Mouse (Mus musculus): ENCODE measurements around the gene H2-DMb2.
A peak's percentile ranks its signal among the peaks of the same experiment; 100 is the strongest.

H2-DMb2 gene

GRCm38 (mm10) chr17:34143033-34143432 is at the start of gene H2-DMb2:
Gene H2-DMb2, plus strand, starts transcription at chr17:34143307.
- peak; percentile 78 for DNase-seq (ENCODE audit: low read depth)

DNA sequence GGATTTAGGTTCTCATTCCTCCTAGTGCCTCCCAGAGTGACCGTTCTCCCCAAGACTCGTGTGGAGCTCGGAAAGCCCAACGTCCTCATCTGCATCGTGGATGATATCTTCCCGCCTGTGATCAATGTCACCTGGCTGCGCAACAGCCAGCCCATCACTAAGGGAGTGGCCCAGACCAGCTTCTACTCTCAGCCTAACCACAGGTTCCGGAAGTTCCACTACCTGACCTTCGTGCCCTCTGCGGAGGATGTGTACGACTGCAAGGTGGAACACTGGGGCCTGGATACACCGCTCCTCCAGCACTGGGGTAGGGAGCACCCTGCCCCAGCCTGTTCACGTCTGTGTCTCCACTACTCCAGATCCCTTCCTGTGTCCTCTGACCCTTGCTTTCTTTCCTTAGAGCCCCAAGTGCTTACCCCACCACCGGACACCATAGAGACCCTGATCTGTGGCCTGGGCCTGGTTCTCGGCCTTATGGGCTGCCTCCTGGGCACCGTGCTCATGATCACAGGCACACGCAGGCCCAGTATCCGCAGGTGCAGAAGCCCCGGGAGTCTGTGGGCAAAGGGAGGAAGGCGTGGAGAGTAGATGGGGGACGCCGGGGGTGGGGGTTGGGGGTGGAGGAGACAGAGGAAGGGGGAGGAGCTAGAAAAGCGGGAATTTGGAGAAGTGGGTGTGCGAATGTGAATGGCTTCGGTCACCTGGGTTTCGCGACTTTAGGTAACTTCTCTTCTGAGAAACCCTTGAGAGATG is 48.6 kb upstream of the H2-DMb2 start:
- DNase-seq (ENCODE audit: low read depth) = peak; percentile 41

DNA sequence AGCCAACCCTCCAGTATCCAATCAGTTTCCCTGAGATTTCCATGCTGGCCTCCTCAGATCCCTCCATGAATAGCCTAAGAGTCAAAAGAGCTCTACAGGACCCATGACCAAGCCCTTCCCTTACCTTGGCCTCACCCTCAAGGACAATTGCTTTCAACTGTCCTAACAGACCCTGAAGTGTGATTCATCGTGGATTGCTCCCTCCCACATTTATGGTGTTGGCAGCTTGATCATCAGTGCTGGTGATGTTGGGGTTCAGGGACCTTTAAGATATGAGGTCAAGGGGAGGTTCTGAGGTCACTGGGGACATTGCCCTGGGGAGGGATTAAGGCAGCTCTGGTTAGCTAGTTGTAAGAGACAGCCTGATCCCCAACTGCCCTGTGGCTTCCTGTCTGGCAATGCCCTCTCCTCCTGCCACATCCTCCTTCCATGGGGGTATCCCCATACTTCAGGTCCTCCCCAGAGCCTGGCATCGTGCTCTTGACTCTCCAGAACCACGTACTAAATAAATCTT is 46.6 kb upstream of the H2-DMb2 start:
- DNase-seq (ENCODE audit: low read depth) = peak; percentile 29

DNA sequence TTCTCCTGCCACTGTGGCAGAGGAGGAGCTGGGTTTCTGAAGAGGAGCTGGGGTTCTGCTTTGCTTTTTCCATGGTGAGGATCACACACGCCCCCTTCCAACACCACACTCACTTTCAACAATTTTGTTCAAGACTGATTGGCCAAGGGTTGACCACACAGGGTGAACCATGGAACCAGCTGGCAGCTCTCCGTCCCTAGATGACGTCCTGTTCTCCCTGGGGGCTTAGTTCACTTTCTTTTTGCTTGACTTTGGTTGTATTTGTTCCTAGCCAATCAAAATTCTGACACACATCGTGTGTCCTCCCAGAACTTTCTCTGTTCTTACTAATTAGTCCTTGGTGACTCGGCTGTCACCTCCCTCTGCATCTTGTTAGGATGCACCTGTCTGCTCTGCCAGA is 45.8 kb upstream of the H2-DMb2 start:
- DNase-seq (ENCODE audit: low read depth) = no peak

DNA sequence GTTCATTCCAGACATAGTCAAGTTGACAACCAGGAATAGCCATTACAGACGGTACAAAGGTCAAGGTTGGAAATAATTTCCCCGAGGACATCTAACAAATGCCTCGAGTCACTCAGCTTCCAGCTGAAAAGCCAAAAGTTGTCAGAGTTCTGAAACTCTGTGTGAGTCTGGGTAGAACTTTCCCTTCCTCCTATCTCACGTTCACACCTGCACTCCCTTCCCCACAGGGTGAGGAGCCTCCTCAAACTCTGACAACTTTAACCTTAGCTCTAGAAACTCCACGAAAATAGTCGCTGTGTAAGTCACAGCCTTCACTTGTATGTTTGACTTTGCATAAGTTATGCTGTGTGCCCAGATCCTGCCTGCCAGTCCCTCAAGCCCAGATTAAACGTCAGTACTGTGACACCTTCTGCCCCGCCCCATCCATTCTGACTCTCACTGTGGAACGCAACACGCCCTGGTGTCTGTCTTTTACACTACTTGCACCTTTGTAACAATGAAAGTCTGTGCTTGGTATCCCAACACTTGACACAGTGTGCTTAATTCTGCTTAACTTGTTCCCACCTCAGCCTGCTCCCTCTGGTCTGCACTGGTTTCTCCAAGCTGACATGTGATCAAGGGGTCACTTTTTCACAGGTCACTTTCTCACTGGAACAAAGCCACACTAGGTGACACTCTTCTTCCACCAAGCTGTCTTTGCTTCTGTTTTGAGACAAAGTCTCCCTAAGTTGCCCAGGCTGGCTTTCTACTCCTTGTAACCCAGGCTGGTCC is 44.2 kb upstream of the H2-DMb2 start:
- no peak for DNase-seq (ENCODE audit: low read depth)

DNA sequence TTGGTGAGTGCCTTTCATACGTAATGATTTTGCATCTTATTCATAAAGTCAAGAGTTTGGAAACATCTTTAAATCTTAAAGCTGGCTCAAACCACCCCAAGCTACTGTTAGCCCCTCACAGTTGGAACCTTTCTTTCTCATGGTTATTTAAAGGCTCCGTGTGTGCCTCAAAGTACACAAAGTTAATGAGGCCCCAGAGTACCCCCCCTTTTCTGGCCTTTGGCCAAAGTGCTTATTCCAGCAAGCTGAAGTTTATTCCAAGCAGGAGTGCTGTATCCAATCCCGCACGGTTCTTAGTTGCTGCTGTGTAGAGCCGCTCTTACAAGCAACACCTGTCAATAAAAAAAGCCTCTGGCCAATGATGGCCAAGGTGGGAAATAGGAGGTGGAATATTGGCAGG is 43.6 kb upstream of the H2-DMb2 start:
- DNase-seq (ENCODE audit: low read depth) = no peak

- no peak for DNase-seq (ENCODE audit: low read depth)
These were observed 41.9 kb upstream of the H2-DMb2 start for GRCm38 (mm10) chr17:34101185-34101584.

DNA sequence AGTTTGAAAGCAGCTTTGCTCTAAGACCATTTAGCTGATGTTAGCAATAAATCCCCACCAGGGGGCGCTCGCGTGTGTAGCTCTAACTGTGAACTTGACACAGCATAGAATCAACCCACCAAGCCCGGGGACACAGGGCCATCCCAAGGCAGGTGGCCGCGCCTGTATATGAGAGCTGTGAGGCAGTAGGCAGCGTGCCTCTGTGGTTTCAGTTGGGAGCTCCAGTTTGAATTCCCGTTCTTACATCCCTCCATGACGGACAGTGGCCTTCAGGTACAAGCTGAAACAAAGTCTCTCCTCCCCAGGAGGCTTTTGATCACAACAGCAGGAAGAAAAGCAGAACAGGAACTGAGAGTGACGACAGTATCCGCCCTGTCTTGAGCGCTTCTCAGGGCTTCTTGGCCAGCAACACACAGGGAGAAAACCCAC is 41.5 kb upstream of the H2-DMb2 start:
- peak; percentile 98 for DNase-seq (ENCODE audit: low read depth)

DNA sequence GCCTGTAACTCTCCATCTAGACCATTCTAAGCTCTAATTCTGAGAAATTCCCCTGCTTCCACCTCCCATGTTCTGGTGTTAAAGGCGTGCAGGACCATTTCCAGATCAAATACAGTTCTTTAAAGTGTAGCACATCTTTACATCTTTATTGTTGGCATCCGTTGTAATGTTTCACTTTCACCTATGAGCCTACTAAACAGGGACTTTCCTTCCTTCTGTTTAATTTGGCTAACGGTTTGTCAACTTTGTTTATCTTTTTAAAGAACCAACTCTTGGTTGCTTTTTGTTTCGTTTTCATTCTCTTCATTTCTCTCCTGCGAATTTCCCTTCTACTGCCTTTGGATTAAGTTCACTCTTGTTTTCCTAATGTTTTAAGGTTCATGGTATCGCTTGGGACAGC is 40.3 kb upstream of the H2-DMb2 start:
- peak; percentile 82 for DNase-seq (ENCODE audit: low read depth)

GRCm38 (mm10) chr17:34104804-34105203 is 38.3 kb upstream of the H2-DMb2 start:
- peak; percentile 15 for DNase-seq (ENCODE audit: low read depth)

- DNase-seq (ENCODE audit: low read depth) = no peak
These were observed 36.6 kb upstream of the H2-DMb2 start for GRCm38 (mm10) chr17:34106555-34106954.

DNA sequence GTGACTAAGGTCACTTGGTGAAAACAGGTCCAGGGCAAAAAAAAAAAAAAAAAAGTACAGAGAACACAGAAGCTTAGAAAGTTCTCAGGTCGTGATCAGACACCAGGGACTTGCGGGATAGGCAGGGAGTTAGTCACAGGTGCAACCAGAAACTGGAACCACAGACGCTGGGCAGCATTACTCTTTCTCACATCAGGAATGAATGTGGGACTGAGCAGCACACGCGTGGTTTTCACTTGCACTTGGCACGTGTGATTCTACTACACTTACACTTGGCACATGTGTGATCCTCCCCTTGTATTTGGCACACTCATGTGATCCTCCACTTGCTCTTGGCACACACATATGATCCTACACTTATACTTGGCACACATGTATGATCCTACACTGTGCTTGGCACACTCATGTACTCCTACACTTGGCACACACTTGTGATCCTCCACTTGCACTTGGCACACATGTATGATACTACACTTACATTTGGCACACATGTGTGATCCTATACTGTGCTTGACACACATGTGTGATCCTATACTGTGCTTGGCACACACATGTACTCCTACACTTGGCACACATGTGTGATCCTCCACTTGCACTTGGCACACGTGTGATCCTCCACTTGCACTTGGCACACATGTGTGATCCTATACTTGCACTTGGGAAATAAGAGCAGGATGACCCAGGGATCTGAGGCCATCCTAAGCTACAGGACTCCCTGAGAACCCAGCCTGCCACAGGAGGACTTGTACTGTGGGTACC is 35.8 kb upstream of the H2-DMb2 start:
- peak; percentile 22 for DNase-seq (ENCODE audit: low read depth)

- DNase-seq (ENCODE audit: low read depth) = peak; percentile 12
These were observed 34.6 kb upstream of the H2-DMb2 start for GRCm38 (mm10) chr17:34108460-34108859.

DNA sequence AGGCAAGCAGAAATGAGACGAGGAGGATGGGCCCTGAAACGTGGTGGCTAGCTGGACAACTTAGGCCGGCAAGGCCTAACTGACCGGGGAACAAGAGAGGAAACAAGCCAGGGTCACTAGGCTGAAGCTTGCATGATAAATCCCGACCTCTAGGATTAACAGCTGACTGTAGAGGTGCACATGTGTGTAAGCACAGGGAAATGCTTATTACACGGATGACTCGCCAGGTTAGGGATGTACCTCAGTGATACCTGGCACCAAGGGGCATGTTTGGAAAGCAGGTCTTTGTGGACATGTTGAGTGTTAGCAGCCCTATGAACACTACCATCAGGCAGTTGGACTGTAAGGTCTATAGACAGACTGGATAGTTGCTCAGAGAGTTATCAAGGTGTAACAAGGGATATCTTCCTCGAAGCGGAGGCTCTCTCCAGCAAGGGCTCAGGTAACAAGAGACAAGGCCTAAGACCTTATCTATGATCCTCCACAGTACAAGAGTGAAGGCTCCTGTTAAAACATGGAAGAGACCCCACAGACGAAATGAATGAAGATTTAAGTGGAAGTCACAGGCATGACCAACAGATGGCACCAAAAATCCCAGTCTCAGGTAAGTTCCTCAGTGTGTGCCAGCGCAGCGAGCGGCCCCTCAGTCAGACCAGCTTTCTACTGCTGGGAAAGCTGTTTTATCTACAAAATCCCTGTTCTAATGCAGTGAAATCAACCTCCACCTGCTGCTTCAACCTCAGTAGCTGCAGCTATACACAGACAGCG is 33.9 kb upstream of the H2-DMb2 start:
- DNase-seq (ENCODE audit: low read depth) = peak; percentile 70

DNA sequence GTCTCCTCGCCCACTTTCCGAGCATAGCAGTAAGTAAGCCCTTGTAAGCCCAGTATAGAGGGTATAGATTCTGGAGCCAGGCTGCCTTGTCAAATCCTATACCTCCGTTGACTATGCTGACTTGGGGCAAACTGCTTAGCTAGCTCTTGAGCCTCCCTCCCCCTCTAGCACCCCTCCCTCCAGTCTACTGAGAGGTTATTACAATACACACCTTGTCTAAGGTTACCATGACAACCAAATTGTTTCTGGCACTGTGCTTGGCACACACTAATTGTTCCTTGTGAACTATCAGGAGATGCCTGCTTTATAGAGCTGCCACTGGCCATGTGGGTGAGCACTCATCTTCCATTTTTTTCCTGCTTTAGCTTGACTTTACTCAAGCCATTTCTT is 33.3 kb upstream of the H2-DMb2 start:
- DNase-seq (ENCODE audit: low read depth) = peak; percentile 54

DNA sequence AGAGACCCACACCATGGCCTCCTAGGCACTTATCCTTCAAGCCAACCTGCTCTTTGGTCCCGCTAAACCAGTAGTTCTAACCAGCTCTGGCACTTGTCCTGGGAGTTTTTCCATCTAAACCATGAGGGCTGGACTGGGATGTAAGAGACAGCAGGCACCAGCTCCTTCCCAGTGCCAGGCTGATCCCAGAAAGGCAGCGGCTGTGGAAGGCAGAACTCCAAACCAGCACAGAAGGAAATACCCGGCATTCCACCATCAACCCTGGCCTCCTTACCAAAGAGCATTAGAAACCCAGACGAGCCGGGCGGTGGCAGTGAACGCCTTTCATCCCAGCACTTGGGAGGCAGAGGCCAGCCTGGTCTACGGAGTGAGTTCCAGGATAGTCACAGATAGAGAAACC is 32.8 kb upstream of the H2-DMb2 start:
- DNase-seq (ENCODE audit: low read depth) = no peak

- peak; percentile 33 for DNase-seq (ENCODE audit: low read depth)
These were observed 29.0 kb upstream of the H2-DMb2 start for GRCm38 (mm10) chr17:34114114-34114513.

DNA sequence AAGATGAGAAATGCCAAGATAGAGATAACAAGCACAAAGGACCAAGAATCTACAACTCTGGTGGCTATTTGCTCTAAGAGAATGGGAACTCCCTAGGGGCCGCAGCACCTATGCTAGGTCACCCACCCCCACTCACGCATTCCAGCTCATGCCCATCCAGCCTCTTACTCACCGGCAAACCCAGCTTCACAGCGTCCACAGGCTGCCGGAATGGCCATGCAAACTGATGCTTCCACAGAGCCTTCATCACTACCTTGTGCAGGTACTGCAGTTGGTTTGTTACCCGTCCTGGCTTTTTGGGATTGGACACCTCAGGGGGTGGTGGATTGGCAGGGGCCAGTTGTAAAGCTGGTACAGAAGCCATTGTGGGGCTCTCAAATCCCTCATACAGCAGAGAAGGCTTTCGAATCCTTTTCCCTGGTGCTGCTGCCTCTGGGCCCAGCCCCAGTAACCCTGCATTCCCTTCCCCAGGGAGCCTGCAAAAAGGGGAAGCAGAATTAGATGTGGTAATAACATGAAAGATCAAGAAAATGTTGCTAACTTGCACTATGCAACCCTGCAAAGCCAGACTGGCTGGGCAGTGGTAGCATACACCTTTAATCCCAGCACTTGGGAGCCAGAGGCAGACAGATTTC is 26.3 kb upstream of the H2-DMb2 start:
- DNase-seq (ENCODE audit: low read depth) = peak; percentile 37

GRCm38 (mm10) chr17:34117421-34118112 is 25.5 kb upstream of the H2-DMb2 start:
- DNase-seq (ENCODE audit: low read depth) = peak; percentile 70

DNA sequence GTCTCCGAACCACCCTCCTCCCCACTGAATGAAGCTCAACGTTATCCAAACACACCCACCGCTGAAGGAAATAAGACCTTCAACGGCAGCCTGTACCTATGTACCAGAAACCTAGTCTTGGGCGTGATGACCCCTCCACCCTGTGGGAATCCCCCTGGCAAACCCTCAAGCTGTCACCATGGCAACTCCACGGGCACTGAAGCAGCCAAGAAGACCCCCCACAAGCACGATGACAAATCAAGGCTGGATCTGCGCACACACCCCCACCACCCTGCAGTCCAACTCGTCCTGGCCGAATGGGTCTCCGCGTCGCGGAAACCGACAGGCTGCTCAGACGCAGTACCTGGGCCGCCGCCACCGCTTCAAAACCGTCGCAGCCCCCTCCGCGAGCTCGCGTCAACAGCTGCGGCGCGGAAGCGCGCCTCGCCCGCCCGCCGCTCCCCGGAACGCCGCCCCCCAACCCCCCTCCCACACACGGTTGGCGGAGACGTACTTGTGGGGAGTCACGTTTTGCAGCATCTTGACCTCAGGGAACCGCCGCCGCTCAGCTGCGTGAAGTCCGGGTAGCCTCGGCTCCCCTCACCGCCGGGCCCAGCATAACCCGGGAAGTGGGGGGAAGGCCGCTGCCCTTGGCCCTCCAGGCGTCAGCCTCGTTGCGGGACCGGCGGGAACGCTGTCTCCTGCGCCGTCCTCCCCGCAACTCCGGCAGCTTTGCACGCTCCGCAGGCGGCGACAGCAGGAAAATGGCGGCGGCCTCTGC is 24.8 kb upstream of the H2-DMb2 start:
- peak; percentile 67 for DNase-seq (ENCODE audit: low read depth)

All from naive thymus-derived CD4-positive, alpha-beta T cell, adult 2 months (primary cell).